Mouse (Mus musculus) frontal cortex, postnatal 10 days (tissue): ENCODE results near the gene Daam2.
A peak's percentile ranks its signal among the peaks of the same experiment; 100 is the strongest.
"Not testable (repeated sequence)": the region's sequence is repeated elsewhere in the genome, so short reads cannot be mapped to it uniquely, and the experiment has no call there.

ENCODE experiments used
- DNase-seq, 2 experiments: peaks; one replicate each; pipeline ENCODE4 v3.0.0; 2022; ENCODE audit warnings: low spot score in 2 of 2, mixed read lengths in 1 of 2

The Daam2 gene

DNA sequence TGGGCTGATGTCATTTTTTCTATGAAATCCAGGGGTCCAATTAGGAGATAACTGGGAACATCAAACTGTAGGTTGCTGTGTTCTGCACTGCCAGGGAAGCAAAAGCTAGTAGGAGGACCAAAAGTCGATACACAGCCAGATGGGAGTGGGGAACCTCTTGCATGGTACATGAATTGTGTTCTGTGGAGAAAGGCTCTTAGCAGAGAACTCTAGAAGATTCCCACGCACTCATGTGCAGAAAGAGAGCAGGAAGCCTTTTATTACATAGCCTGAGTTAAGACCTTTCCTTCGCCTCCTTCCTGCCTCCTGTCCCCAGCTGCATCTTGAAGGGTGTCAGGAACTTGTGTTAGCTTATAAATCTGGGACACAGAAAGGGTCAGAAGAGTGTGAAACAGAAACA lies 82.3 kb downstream of the Daam2 start:
- DNase-seq = no peak

DNA sequence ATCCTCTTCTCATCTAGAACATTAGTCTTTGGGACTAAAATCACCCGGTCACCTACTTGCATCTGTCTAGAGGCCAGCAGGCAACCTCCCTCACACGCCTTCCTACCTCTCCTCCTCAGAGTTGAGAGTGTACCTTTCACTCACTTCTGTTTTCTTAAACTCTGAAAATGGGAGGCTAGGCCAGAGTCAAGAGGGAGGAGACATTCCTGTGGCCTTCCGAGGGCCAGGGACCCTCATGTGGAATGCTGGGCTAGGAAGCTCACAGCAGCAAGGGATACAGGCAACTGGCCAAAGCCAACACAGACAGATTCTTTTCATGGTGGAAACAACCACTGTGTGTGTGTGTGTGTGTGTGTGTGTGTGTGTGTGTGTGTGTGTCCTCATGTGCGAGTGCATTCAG lies 86.8 kb downstream of the Daam2 start:
- DNase-seq = no peak

DNA sequence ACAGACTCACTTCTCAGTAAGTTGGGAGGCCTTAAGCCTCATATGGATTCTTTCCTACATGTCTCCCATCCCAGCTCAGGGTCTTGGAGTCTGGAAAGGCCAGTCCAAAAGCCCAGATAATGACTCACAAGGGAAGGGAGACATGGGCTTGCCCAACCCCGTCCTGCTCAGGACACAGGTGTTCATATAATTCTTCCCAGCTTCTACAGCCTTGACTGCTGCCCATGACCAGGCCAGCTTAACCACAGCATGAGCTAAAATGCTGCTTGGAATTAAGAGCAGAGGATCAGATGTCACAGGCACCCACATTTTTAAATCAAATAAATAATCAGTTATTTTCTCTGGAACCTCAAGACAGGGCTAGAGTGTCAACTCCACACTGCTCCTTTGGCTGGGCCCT lies 89.0 kb downstream of the Daam2 start:
- DNase-seq = no peak

DNA sequence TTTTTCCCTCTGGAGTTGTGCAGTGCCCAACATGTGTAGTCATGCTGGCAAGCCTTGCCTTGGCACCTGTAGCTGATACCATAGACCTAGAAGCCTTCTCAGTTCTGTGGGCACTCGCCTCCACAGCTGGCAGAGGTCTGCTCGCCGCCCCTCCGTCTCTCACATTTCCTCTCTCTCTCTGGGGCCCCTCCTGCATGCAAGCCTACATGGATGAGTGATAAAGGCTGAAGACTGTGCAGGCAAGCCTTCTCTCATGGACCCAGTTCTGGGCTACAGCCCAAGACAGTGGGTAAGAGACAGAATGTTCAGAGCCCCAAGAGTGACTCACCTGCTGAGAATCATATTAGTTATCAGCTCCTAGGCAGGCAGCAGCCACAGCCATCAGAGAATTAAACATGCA lies 90.1 kb downstream of the Daam2 start:
- DNase-seq = no peak

DNA sequence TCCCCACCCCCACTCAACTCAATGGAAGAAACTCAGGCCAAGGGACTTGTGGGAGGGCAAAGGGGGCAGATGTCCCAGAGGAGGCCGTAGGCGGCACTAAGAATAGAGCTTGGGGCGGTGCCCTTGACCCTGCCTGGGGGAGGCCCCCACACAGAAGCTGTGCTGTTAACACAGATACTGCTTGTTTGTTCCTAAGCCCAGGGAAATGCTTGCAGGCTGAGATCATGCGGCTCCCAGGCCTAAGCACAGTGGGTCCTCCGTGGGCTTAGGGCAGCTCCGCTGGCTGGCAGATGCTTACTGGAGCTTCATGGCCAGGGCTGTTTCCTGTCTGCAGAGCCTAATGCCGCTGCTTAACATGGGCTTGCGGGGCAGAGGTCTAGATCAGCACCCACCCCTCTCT lies 91.5 kb downstream of the Daam2 start:
- no peak for DNase-seq

DNA sequence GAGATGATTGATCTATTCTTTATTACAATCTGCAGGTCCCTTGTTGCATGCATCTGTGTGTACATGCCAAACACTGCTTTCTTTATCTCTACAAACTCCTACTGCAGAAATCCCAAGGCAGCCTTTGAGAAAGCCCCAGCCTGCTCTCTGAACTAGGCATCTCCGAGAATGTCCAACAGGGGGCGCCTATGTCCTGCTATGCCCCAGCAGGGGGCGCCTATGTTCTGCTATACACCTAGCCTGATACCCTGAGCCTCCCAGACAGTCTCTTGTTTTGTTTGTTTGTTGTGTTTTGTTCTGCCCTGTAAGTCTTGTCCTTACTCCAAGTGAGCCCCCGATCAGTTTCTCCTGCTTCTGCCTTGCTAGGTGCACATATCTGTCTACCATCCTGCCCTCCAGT lies 95.9 kb downstream of the Daam2 start:
- DNase-seq = peak in 1 of 2 experiments; percentile 65

DNA sequence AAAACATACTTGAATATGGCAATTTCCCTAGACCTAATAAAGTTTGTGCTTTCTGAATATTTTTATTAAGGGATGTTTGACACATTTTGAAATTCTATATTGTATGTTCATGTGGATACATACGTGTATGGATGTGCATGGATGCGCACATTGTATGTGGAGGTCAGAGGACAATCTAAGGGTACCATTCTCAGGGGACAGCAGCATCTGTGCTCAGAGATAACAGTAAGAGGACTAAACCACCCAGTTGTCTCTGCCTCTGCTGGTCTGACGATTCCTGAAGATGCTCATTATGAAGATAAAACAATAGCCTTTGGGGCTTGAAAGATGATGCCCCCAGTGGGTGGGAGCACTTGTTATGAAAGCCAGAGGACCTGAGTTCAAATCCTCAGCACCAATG lies 99.3 kb downstream of the Daam2 start:
- DNase-seq = no peak

DNA sequence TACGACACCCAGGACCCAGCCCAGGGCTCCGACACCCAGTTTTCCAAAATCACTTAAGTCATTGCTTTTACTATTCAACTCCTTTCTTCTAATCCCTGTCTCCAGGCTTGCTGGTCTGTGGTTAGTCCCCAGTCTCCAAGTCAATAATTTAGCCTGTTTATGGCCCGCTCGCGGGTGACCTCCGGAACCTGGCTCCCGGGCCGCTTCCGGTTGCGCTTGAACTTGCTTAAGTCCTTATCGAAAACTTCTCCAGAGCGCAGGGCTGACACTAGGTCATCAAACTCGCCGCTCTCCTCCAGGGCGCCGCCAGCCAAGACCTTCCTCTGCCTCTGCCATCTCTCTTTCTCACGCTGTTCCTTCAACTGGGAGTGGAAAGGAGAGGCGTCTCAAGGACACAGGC lies 105.8 kb downstream of the Daam2 start:
- DNase-seq = no peak

DNA sequence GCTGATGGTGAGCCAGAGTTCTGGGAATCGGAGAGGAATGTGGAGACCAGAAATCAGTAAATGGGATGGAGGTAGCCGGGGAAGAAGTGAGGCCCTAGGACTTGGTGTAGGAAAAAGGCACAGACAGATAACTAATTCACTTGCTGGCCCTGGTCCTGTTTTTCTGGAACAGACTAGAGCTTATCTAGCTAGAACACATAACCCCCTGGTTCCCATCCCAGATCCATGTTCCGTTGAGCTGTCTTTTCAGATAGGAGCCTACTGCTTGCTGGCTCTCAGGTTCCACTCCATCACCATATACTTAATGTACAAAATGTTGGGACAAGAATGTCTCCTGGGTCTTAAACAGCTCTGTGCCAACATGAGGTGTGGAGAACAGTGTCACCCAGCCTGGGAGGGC lies 106.3 kb downstream of the Daam2 start:
- DNase-seq = no peak

DNA sequence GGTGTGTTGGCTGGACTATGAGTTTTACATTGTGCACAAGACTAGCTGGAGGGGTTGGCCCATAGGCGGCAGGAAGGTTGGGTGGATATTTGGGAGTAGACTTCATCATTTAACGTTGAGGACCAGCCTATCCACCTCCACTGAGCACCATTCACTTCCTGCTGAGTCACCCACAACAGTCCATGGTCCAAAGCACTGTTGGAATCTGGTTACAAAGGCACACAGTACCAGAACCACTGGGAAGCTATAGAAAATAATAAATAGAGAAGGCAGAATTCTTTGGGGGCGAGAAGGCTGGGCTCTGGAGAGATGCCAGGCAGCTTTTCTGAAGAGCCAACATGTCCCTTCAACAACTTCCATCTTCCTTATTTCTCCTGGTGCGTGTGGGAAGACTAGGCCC lies 107.8 kb downstream of the Daam2 start:
- no peak for DNase-seq

DNA sequence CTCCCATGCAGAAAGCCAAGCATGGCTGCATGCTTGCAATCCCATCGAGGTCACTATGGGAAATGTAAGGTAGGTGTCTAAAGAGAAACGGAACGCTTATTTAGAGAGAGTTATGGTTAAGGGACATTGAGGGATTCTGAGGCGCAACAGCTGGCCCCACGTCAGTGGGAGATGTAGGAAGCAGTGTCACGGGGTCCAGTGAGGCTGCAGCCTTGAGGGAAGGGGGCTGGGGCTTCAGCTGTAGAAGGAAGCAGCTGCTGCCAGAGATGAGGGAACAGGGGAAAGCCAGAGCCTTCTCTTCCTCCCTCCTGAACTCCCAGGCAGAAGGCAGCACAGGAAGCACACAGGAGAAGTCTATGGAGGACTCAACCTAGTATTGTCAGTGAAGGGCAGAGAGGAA lies 113.2 kb downstream of the Daam2 start:
- DNase-seq = no peak

DNA sequence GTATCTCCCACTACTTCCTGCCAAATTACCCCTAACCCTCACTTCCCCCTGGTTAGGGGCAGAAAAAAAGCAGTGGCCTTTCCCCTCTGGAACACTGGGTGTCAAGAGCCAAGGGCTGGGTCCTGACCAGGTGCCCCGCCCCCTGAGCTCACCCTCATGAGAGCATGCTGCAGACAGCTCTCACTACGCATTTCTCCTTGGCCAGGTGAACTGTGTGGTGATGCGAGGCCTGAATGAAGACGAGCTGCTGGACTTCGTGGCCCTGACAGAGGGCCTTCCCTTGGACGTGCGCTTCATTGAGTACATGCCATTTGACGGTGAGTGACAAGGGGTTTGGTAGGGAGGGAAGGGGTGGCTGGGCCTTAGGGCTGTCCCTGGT lies 114.9 kb downstream of the Daam2 start:
- DNase-seq = no peak

DNA sequence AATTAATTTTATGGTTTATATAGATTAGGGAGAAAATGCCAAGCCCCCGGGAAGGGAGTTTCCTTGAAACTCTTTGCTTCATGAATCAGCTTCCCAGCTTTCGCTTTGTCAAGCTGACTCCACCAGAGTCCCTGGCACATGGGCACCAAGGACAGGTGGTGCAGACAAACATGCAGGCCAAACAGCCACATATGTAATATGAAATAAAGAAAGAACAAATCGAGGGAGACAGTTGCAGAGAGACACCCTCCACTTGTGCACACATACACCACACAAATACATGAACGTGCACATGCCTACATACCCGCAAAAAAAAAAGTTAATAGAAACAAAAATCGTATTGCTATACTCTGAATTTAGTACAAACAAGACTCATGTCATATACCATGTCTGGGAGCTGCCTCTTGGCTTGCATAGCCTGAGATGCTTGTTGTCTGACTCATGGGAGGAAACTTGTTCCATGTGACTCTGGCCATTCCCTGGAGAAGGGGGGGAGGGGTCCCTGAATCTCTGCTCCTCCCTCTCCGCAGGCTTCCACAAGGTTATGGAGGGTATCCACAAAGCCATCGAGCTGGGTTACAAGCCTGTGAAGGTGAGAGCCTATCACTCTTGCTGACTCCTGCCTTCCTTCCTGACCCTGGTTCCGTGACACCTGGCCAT lies 115.4 kb downstream of the Daam2 start:
- DNase-seq = no peak

DNA sequence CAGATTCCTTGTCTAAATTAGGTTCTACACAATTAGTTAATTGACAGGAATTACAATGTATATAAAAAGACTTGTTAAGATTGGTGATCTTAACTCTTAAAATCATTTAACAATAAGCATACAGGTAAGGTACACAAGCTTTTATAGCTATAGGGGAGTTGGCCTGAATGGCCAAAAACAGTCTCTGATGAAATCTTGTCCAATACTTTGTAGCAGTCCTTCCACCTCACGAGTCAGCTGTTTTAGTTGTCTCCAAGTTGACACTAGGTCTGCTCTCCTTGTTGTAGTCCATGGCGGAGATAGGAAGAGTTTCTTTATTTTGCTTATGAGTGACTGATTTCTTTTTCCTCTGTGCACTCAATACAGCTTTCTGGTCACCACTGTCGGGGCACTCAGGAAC lies 121.3 kb downstream of the Daam2 start:
- not testable (repeated sequence) for DNase-seq

DNA sequence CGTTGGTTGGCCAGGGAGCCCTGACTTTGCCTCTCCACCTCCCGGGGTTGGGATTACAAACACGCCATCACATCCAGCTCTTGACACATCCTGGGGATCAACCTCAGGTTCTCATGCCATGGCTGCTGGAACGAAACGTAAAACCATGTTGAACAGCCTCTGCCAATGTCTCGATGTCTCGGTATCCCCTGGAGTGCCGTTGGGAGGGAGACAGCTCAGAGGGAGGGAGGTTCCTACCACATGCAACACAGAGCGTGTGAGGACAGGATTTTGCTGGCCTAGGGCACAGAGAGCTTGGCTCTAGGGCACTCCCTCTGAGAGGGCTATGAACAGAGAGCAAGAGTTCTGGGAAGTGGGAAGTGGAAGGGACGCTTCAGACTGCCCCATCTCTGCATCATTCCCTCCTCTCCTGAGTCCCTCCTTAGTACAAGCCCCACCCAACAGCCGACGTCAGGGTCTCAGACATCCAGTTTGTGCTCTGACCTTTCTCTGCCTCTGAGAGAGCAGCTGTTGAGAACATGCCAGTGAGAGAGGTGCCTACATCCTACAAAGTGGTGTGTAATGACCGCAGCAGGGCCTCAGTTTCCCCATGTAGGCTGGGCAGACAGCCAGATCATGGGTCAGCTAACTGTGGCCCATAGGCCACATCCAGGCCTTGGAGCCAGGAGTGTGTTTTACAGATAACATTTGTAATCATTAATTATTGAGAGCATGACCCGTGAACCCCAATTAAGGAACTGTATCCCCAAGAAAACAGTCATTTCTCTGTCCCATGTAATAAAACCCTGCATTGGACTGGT lies 123.6 kb downstream of the Daam2 start:
- DNase-seq = no peak

DNA sequence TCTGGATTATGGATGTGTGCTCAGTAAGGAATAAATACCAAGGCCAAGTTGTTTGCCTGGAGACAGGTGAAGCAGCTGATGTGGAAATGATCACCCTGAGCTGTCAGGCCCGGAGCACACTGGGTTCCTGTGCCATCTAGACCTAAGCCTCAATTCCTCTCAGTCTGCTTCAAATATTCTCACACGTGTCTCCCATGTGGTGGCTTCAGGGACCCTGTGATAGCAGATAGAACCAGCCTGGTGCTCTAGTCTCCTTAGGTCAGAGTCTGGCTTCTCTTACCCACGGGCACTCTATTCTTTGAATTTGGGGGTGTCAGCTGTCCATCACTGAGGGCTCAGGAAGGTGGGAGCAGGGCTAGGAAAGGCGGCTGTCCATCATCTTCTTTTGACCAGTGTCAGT lies 124.4 kb downstream of the Daam2 start:
- DNase-seq = no peak

DNA sequence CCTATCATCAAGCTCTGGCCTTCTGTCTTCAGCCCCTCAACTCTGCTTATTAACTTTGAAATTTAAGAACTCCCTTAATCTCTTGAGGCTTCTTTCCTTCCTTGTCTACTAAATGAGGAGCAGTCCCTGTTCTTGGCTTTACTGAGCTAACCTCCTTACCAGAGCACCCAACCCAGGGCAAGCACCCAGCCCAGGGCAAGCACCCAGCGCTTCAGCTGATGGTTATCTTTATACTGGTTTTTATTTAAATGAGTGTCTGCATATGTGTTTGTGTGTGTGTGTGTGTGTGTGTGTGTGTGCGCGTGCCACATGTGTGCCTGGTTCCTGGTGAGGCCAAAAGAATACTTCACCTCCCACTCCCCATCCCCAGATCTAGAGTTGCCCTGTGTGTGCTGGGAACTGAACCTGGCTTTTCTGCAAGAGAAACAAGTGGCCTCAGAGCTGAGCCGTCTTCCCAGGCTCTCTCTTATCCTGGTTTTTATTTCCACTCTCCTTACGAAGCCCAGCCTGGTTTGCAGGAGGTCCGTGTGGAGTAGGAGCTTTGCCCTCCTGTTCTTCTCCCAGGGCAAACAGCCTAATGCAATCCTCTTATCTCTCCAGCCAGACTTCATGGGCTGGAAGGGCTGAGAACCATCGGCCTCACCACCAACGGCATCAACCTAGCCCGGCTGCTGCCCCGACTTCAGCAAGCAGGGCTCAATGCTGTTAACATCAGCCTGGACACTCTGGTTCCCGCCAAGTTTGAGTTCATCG lies 125.1 kb downstream of the Daam2 start:
- DNase-seq = no peak

DNA sequence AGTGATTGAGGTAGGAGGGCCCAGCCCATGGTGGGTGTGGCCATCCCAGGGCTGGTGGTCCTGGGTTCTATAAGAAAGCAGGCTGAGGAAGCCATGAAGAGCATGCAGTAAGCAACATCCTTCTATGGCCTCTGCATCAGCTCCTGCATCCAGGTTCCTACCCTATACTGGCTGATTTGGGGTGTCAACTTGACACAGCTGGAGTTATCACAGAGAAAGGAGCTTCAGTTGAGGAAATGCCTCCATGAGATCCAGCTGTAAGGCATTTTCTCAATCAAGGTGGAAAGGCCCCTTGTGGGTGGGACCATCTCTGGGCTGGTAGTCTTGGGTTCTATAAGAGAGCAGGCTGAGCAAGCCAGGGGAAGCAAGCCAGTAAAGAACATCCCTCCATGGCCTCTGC lies 126.8 kb downstream of the Daam2 start:
- not testable (repeated sequence) for DNase-seq

DNA sequence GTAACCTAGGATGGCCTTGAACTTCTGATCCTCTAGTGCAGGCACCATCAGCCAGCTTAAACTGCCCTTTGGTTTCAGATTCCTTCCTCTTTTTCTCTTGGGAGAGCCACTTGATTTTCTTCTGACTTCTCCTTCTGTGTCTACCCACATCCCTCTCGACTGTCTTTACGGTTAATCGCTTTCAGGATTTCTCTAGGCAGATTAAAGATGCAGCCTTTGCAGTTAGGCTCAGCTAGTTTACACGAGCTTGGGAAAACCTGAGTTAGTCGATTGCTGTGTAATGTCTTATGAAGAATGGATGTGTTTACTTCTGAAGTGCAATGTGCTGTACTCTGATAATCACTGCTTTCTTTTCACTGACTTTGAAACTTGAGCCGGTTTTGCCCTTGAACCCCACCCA lies 127.5 kb downstream of the Daam2 start:
- no peak for DNase-seq

DNA sequence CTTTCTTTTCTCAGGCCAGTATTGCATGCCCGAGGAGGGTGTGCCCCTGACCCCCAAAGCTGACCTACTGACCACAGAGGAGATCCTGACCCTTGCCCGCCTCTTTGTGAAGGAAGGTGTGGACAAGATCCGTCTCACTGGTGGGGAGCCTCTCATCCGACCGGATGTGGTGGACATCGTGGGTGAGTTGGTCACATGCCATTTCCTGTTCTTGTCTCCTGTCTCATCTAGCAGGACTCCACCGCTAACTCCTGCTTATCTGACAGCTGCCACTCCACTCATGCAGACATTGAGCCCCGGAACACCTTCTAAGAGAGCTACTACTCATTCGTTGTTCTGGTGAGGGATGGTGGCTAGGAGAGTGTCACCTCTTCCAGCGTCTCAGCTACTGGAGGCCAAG lies 129.1 kb downstream of the Daam2 start:
- DNase-seq = no peak

DNA sequence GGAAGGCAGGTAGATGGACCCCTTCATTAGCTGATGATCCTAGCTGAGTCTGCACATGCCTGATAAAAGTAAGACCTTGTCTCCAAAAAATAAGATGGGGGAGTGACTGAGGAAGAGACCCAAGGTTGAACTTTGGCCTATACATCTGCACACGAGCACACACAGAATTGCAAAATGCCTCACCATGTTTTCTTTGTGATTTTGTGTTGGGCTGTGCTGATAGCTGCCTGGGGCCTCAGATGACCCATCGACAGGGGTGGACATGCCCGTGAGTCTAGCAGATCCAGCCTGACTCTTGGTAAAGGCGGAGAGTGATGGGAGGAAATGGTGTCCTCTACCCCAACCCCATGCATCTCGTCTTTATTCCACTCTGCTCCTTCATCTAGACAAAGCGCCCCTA lies 129.9 kb downstream of the Daam2 start:
- DNase-seq = peak in 1 of 2 experiments; percentile 1

DNA sequence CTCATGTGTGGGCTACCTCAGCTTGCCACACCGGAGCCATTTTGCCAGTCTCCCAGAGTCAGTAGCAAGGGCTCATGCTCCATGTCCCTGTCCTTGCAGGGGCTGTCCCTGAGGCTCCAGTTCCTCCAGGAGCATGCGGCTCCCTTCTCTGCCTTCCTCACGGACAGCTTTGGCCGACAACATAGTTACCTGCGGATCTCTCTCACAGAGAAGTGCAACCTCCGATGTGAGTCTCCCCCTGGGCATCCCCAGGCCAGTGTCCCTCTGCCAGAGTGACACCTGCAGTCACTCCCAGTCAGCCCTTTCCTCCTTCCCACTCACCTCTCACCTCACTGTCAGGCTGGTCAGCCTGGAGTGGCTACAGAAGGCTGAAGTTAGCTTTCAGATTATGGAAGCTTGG lies 131.1 kb downstream of the Daam2 start:
- DNase-seq = no peak
